10 mouse cellular contexts compared by ENCODE assay signal in genomic region chr7:70633577-70633976, GRCm38 (mm10).
DNase-seq lines count a peak whose midpoint lies in the region; ATAC-seq and TF ChIP-seq lines count a peak whose summit lies in the region.
"Had no signal": no experiment of that assay in that cellular context is flagged by ENCODE, and none has a peak within 500 bp of the region (broad histone marks: within the 10 kb centered on the region; RNA-seq: fewer than 3 reads in every experiment).

No protein-coding gene starts in this region.

- POLR2A ChIA-PET in Patski (lab: Charles Lee), result no interaction called here

- H3K36me3 ChIP-seq in heart, embryonic 10.5 days, result no peaks in the 10 kb centered on the region
- no peaks in the 10 kb centered on the region for H3K36me3 ChIP-seq in forebrain, embryonic 13.5 days (ENCODE audit: poor library complexity, severe bottlenecking)
- H3K36me3 ChIP-seq: G1E had no signal

- no peak overlapping the region for H3K27ac ChIP-seq in heart, embryonic 10.5 days
- no peak overlapping the region for H3K27ac ChIP-seq in forebrain, embryonic 13.5 days

- H3K9ac ChIP-seq in forebrain, embryonic 13.5 days, result no peak overlapping the region

- DNase-seq in heart, adult 18-20 months, result peak; percentile 22 to 32
- no peak for DNase-seq in heart, embryonic 10.5 days (ENCODE audit: low spot score)
- peak; percentile 44 for DNase-seq in Patski (ENCODE audit: low read depth, low spot score)
- peak; percentile 61 to 71 for DNase-seq in kidney, postnatal 36 days
- no peak for DNase-seq in adrenal gland, postnatal 4 days (ENCODE audit: low spot score in 2 of 2)
- DNase-seq in gastrocnemius, postnatal 36 days, result no peak

- peaks cover 15% of the 10 kb centered on the region for H3K4me1 ChIP-seq in heart, embryonic 10.5 days
- peaks cover 10% of the 10 kb centered on the region for H3K4me1 ChIP-seq in forebrain, embryonic 13.5 days
- H3K4me1 ChIP-seq: megakaryocyte, embryonic 14.5 days had no signal

- H3K4me2 ChIP-seq in forebrain, embryonic 13.5 days, result peak overlapping the region; percentile 15; the same call in 1 of the 2 replicates

- no peak for TF ChIP-seq CTCF in Patski (IDR thresholded peaks at IDR 0.05)

- CTCF ChIA-PET in Patski (lab: Charles Lee), result interaction anchor here (0.9 to 1.1 kb wide), 2 partner anchors 20 to 36 kb away, joined by 3 read pairs; no protein-coding TSS in a partner anchor

- in situ Hi-C loops in Patski (cut with MboI; ENCODE audit: low pct_unique_long_range_greater_than_20kb), result no loop called here

- WGBS in heart, embryonic 10.5 days, result 49% methylated on average over 11 of the region's 11 CpGs
- WGBS in forebrain, embryonic 13.5 days, result 10% methylated on average over 11 of the region's 11 CpGs

- intact Hi-C loops in gastrocnemius, postnatal 36 days (cut with DNase I), result no loop called here

- H3K9me3 ChIP-seq in heart, embryonic 10.5 days, result no peaks in the 10 kb centered on the region
- H3K9me3 ChIP-seq in forebrain, embryonic 13.5 days (replicated peaks), result no peaks in the 10 kb centered on the region

- peak; percentile 94 for ATAC-seq in Patski
- ATAC-seq in forebrain, embryonic 13.5 days, result peak; percentile 36; the same call in 1 of the 2 replicates
- ATAC-seq in megakaryocyte progenitor cell, adult 5-6 weeks (replicated peaks; ENCODE audit: poor library complexity), result no peak

- no peaks in the 10 kb centered on the region for H3K27me3 ChIP-seq in heart, embryonic 10.5 days (ENCODE audit: insufficient read depth, poor library complexity, severe bottlenecking)
- H3K27me3 ChIP-seq in Patski, result no peaks in the 10 kb centered on the region
- no peaks in the 10 kb centered on the region; the same call in none of the 2 replicates for H3K27me3 ChIP-seq in forebrain, embryonic 13.5 days
- H3K27me3 ChIP-seq: megakaryocyte, embryonic 14.5 days had no signal

- H3K4me3 ChIP-seq in heart, embryonic 10.5 days, result no peak overlapping the region
- no peak overlapping the region for H3K4me3 ChIP-seq in forebrain, embryonic 13.5 days
- H3K4me3 ChIP-seq: megakaryocyte, embryonic 14.5 days had no signal

Comparison
In these comparisons a context has a peak if more than half of its experiments do, and no peak if none do; other contexts are left out.
1. DNase-seq: peak in heart, adult 18-20 months (2 of 2), Patski (single experiment) and kidney, postnatal 36 days (2 of 2); none in heart, embryonic 10.5 days (single experiment), adrenal gland, postnatal 4 days (0 of 2) and gastrocnemius, postnatal 36 days (0 of 2).